Mouse (Mus musculus): ENCODE data around the gene Slc47a2. TPM values are rescaled to one million over a fixed set of nuclear protein-coding genes. Genes with fewer than 3 reads are reported as not detected.

Slc47a2 gene
- 4.1 and 5.9 TPM in 2 replicates for total RNA-seq (2012; rRNA removed)

DNA sequence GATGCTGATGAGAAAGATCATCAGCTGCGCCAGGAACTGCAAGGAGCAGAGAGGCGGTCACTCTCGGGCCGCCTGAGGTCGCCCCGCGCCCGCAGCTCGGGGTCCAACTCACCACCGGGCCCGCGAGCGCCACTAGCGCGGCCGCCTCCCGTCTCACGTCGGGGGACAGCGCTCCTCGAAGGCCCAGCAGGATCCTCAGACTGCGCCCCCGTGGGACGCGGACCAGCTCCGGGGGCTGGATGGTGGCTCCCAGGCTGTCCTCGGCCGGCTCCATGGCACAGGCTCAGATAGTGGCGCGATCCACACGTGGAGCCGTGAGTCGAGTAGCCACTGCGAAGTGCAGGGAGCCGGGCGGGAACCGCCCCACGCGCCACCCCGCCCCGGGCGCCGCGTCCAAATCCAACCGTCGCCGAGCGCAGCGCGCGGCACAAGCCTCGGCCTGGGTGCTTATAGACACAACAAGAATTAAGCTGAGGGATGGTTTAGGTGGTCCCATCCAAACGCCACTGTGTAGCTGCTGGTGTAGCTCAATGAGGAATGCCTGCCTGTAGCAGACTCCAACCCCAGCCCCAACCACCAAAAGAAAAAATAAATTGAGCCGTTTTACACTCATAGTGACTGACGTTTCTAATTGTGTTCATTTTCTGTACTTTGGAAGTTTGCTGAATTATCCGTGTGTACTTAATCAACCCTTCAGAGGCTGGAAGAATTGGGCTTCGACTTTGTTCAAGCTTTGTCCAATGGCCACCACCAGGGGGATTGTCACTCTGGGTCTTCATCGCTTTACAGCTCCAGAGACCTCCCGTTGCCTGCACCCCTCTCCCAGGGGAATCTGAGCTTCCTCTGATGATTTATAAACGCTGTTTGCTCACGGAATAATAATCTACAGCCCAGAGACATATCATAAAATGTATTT is at the start of gene Slc47a2:
Gene Slc47a2 (minus strand): TSS at position 356 of the 916 bp plus-strand sequence.
- H3K9ac ChIP-seq (ENCODE audit: insufficient read depth, low read depth, low read length, poor library complexity, severe bottlenecking) = peak within 1 kb of the TSS; percentile 52
- H3K9me3 ChIP-seq (ENCODE audit: control insufficient read depth, insufficient read depth, low read depth, low read length) = no peaks in the 10 kb centered on the region
- TF ChIP-seq HCFC1 (IDR thresholded peaks at IDR 0.05; ENCODE audit: borderline replicate concordance, insufficient read depth, low read length) (no peak), CHD2 (IDR thresholded peaks at IDR 0.05; ENCODE audit: low read depth, low read length) (no peak), ZNF384 (IDR thresholded peaks at IDR 0.05; ENCODE audit: low read depth, low read length) (no peak), ZC3H11A (IDR thresholded peaks at IDR 0.05; ENCODE audit: borderline replicate concordance, low read depth, low read length) (no peak), MAFK (IDR thresholded peaks at IDR 0.05; ENCODE audit: insufficient read depth, low read depth, low read length) (no peak)
- H3K27ac ChIP-seq (ENCODE audit: insufficient read depth, low read depth, low read length, poor library complexity, severe bottlenecking) = no peak within 1 kb of the TSS
- DNase-seq (ENCODE audit: low read depth, low spot score) = no peak
- H3K4me3 ChIP-seq (ENCODE audit: insufficient read depth in 1 of 2, low read depth in 1 of 2, low read length in 2 of 2, poor library complexity in 1 of 2, severe bottlenecking in 1 of 2) = peak within 1 kb of the TSS; percentile 12 to 59
- in situ Hi-C loops (cut with MboI; ENCODE audit: low sequenced_read_pairs in 2 of 2, unreplicated experiment in 2 of 2) = no loop called here
- no peaks in the 10 kb centered on the region for H3K36me3 ChIP-seq (ENCODE audit: control insufficient read depth, insufficient read depth, low read length, poor library complexity, severe bottlenecking)
- no peaks in the 10 kb centered on the region for H3K4me1 ChIP-seq (ENCODE audit: control insufficient read depth in 2 of 2, insufficient read depth in 2 of 2, low read length in 2 of 2, poor library complexity in 1 of 2)

DNA sequence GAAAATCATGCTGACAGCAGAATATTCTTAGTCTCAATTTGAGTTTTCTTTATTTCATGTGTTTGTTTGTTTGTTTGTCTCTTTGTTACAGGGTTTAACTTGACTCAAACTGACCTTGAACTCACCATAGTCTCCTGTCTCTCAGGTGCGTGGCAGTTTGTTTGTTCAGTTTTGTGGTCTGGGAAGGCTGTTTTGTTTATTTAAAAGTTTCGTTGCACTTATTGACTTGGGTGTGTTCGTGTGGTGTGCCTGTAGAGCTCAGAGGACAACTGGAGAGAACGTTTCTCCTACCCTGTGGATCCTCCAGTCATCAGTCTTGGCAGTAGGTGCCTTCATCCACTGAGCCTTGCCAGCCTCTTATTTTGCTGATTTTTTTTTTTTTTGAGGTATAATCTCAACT is 46.3 kb upstream of the Slc47a2 start:
- no peak overlapping the region for H3K27ac ChIP-seq (ENCODE audit: insufficient read depth, low read depth, low read length, poor library complexity, severe bottlenecking)
- H3K9me3 ChIP-seq (ENCODE audit: control insufficient read depth, insufficient read depth, low read depth, low read length) = no peaks in the 10 kb centered on the region
- H3K4me1 ChIP-seq (ENCODE audit: control insufficient read depth in 2 of 2, insufficient read depth in 2 of 2, low read length in 2 of 2, poor library complexity in 1 of 2) = no peaks in the 10 kb centered on the region
- H3K9ac ChIP-seq (ENCODE audit: insufficient read depth, low read depth, low read length, poor library complexity, severe bottlenecking) = no peak overlapping the region
- TF ChIP-seq ZC3H11A (IDR thresholded peaks at IDR 0.05; ENCODE audit: borderline replicate concordance, low read depth, low read length) (no peak), MAFK (IDR thresholded peaks at IDR 0.05; ENCODE audit: insufficient read depth, low read depth, low read length) (no peak), HCFC1 (IDR thresholded peaks at IDR 0.05; ENCODE audit: borderline replicate concordance, insufficient read depth, low read length) (no peak), CHD2 (IDR thresholded peaks at IDR 0.05; ENCODE audit: low read depth, low read length) (no peak), ZNF384 (IDR thresholded peaks at IDR 0.05; ENCODE audit: low read depth, low read length) (no peak)
- H3K36me3 ChIP-seq (ENCODE audit: control insufficient read depth, insufficient read depth, low read length, poor library complexity, severe bottlenecking) = no peaks in the 10 kb centered on the region
- in situ Hi-C loops (cut with MboI; ENCODE audit: low sequenced_read_pairs in 2 of 2, unreplicated experiment in 2 of 2) = no loop called here
- H3K4me3 ChIP-seq (ENCODE audit: insufficient read depth in 1 of 2, low read depth in 1 of 2, low read length in 2 of 2, poor library complexity in 1 of 2, severe bottlenecking in 1 of 2) = no peak overlapping the region
- DNase-seq (ENCODE audit: low read depth, low spot score) = no peak

DNA sequence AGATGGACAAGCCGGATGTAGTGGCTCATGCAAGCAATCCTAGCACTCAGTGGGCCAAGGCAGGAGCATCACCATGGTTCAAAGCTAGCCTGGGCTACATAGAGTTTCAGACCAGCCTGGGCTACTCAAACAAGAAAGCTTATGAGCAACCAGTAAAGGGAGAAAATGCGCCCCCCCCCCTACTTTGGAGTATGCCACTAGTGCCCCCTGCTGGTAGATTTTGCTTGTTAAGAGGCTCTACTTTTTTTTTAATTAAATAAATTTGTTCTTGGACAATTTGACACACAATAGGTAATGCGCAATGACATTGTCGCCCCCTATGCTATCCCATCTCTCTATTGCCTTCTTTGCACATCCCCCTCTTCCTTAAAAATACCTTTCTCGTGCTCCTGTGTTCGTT is 45.4 kb upstream of the Slc47a2 start:
- no peaks in the 10 kb centered on the region for H3K4me1 ChIP-seq (ENCODE audit: control insufficient read depth in 2 of 2, insufficient read depth in 2 of 2, low read length in 2 of 2, poor library complexity in 1 of 2)
- peak; percentile 42 for DNase-seq (ENCODE audit: low read depth, low spot score)
- no peaks in the 10 kb centered on the region for H3K36me3 ChIP-seq (ENCODE audit: control insufficient read depth, insufficient read depth, low read length, poor library complexity, severe bottlenecking)
- TF ChIP-seq ZNF384 (IDR thresholded peaks at IDR 0.05; ENCODE audit: low read depth, low read length) (peak; percentile 87), ZC3H11A (IDR thresholded peaks at IDR 0.05; ENCODE audit: borderline replicate concordance, low read depth, low read length) (peak; percentile 34; the same call in 1 of the 2 replicates), MAFK (IDR thresholded peaks at IDR 0.05; ENCODE audit: insufficient read depth, low read depth, low read length) (no peak)
- in situ Hi-C loops (cut with MboI; ENCODE audit: low sequenced_read_pairs in 2 of 2, unreplicated experiment in 2 of 2) = no loop called here
- no peaks in the 10 kb centered on the region for H3K9me3 ChIP-seq (ENCODE audit: control insufficient read depth, insufficient read depth, low read depth, low read length)
- H3K27ac ChIP-seq (ENCODE audit: insufficient read depth, low read depth, low read length, poor library complexity, severe bottlenecking) = no peak overlapping the region
- no peak overlapping the region for H3K4me3 ChIP-seq (ENCODE audit: insufficient read depth in 1 of 2, low read depth in 1 of 2, low read length in 2 of 2, poor library complexity in 1 of 2, severe bottlenecking in 1 of 2)
- no peak overlapping the region for H3K9ac ChIP-seq (ENCODE audit: insufficient read depth, low read depth, low read length, poor library complexity, severe bottlenecking)

DNA sequence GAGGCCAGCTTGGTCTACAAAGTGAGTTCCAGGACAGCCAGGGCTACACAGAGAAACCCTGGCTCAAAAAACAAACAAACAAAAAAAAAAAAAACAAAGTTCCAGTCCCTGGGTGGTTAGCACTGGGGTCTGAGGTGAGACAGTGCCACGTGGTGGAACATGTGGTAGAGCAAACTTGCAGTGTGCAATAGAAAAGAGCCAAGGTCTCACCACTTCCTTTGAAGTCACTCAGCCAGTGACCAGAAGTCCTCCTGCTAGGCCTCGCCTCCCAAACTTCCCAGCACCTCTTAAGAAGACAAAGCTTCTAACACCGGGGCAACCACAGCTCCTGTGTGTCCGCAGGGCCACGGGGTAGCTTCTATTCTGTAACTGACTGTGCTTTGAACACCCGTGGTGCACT is 44.6 kb upstream of the Slc47a2 start:
- Histone ChIP-seq H3K9me3 (ENCODE audit: control insufficient read depth, insufficient read depth, low read depth, low read length) (no peaks in the 10 kb centered on the region), H3K36me3 (ENCODE audit: control insufficient read depth, insufficient read depth, low read length, poor library complexity, severe bottlenecking) (no peaks in the 10 kb centered on the region), H3K4me3 (ENCODE audit: insufficient read depth in 1 of 2, low read depth in 1 of 2, low read length in 2 of 2, poor library complexity in 1 of 2, severe bottlenecking in 1 of 2) (no peak overlapping the region), H3K27ac (ENCODE audit: insufficient read depth, low read depth, low read length, poor library complexity, severe bottlenecking) (no peak overlapping the region), H3K4me1 (ENCODE audit: control insufficient read depth in 2 of 2, insufficient read depth in 2 of 2, low read length in 2 of 2, poor library complexity in 1 of 2) (no peaks in the 10 kb centered on the region), H3K9ac (ENCODE audit: insufficient read depth, low read depth, low read length, poor library complexity, severe bottlenecking) (no peak overlapping the region)
- in situ Hi-C loops (cut with MboI; ENCODE audit: low sequenced_read_pairs in 2 of 2, unreplicated experiment in 2 of 2) = no loop called here
- no peak for DNase-seq (ENCODE audit: low read depth, low spot score)
- TF ChIP-seq CHD2 (IDR thresholded peaks at IDR 0.05; ENCODE audit: low read depth, low read length) (no peak), MAFK (IDR thresholded peaks at IDR 0.05; ENCODE audit: insufficient read depth, low read depth, low read length) (no peak), ZNF384 (IDR thresholded peaks at IDR 0.05; ENCODE audit: low read depth, low read length) (no peak)
